Mouse (Mus musculus) large intestine, adult 2 months (tissue): ENCODE results near the gene Rab31. TPM values are rescaled to one million over a fixed set of nuclear protein-coding genes. Genes with fewer than 3 reads are reported as not detected.

Experiments used
- DNase-seq: peaks from one replicate; pipeline ENCODE4 v3.0.0-alpha.2; 2012; ENCODE audit warnings: low read depth, low spot score
- WGBS: fragments of 180-500 bp; shearing (Covaris S2); methylation state at CpG from one replicate; pipeline ENCODE4 v1.1.7; 2018; 5-methylcytosine and 5-hydroxymethylcytosine counted together
- polyA plus RNA-seq: library from polyadenylated mRNA; depleted of rRNA; stranded (reverse); fragments of >200 nt; gene quantifications from 2 replicates; pipeline ENCODE4 v1.2.3, GENCODE M21; 2012; rRNA removed

Gene Rab31
- polyA plus RNA-seq, result 10.2 and 12.7 TPM in 2 replicates

- 2% methylated on average over 74 of the region's 75 CpGs for WGBS
- DNase-seq, result no peak
Observed at GRCm38 (mm10) chr17:65771951-65772934, at the start of gene Rab31. Gene Rab31 (minus strand): TSS chr17:65772752.

GRCm38 (mm10) chr17:65820197-65820596 is 47.6 kb upstream of the Rab31 start:
- WGBS, result 86% methylated on average over 5 of the region's 5 CpGs

GRCm38 (mm10) chr17:65813763-65814162 is 41.2 kb upstream of the Rab31 start:
- 87% methylated on average over 8 of the region's 8 CpGs for WGBS
- DNase-seq, result no peak

More at GRCm38 (mm10) chr17:65820197-65820596, 47.6 kb upstream of the Rab31 start:
- no peak for DNase-seq

GRCm38 (mm10) chr17:65811032-65811431 is 38.5 kb upstream of the Rab31 start:
- 34% methylated on average over 5 of the region's 5 CpGs for WGBS

GRCm38 (mm10) chr17:65806416-65806815 is 33.9 kb upstream of the Rab31 start:
- WGBS, result 80% methylated on average over 2 of the region's 2 CpGs

More at GRCm38 (mm10) chr17:65811032-65811431, 38.5 kb upstream of the Rab31 start:
- peak; percentile 51 for DNase-seq

GRCm38 (mm10) chr17:65805966-65806365 is 33.4 kb upstream of the Rab31 start:
- 81% methylated on average over 4 of the region's 4 CpGs for WGBS

More at GRCm38 (mm10) chr17:65806416-65806815, 33.9 kb upstream of the Rab31 start:
- no peak for DNase-seq

GRCm38 (mm10) chr17:65802026-65802425 is 29.5 kb upstream of the Rab31 start:
- no peak for DNase-seq
- 67% methylated on average over 4 of the region's 4 CpGs for WGBS

More at GRCm38 (mm10) chr17:65805966-65806365, 33.4 kb upstream of the Rab31 start:
- DNase-seq, result no peak

- DNase-seq, result no peak
- 74% methylated on average over 6 of the region's 6 CpGs for WGBS
Observed at GRCm38 (mm10) chr17:65800451-65800850, 27.9 kb upstream of the Rab31 start.

GRCm38 (mm10) chr17:65799353-65799752 is 26.8 kb upstream of the Rab31 start:
- 68% methylated on average over 1 of the region's 1 CpGs for WGBS
- no peak for DNase-seq

GRCm38 (mm10) chr17:65798446-65798845 is 25.9 kb upstream of the Rab31 start:
- no peak for DNase-seq
- 43% methylated on average over 4 of the region's 4 CpGs for WGBS

- DNase-seq, result no peak
- 91% methylated on average over 7 of the region's 7 CpGs for WGBS
Observed at GRCm38 (mm10) chr17:65796056-65796455, 23.5 kb upstream of the Rab31 start.

GRCm38 (mm10) chr17:65794096-65794850 is 21.7 kb upstream of the Rab31 start:
- 83% methylated on average over 13 of the region's 13 CpGs for WGBS

GRCm38 (mm10) chr17:65793307-65793930 is 20.9 kb upstream of the Rab31 start:
- no peak for DNase-seq
- 96% methylated on average over 12 of the region's 12 CpGs for WGBS

More at GRCm38 (mm10) chr17:65794096-65794850, 21.7 kb upstream of the Rab31 start:
- no peak for DNase-seq

GRCm38 (mm10) chr17:65791161-65791560 is 18.6 kb upstream of the Rab31 start:
- no peak for DNase-seq
- WGBS, result 96% methylated on average over 2 of the region's 2 CpGs

- WGBS, result 91% methylated on average over 6 of the region's 6 CpGs
- no peak for DNase-seq
Observed at GRCm38 (mm10) chr17:65789576-65789975, 17.0 kb upstream of the Rab31 start.

GRCm38 (mm10) chr17:65788542-65789291 is 16.2 kb upstream of the Rab31 start:
- WGBS, result 58% methylated on average over 12 of the region's 12 CpGs
- no peak for DNase-seq

GRCm38 (mm10) chr17:65787261-65787660 is 14.7 kb upstream of the Rab31 start:
- DNase-seq, result no peak
- 88% methylated on average over 4 of the region's 4 CpGs for WGBS

GRCm38 (mm10) chr17:65786225-65786624 is 13.7 kb upstream of the Rab31 start:
- WGBS, result 59% methylated on average over 7 of the region's 7 CpGs
- no peak for DNase-seq

GRCm38 (mm10) chr17:65785707-65786106 is 13.2 kb upstream of the Rab31 start:
- DNase-seq, result no peak
